Mouse (Mus musculus): ENCODE data around the gene Eid1. TPM values are rescaled to one million over a fixed set of nuclear protein-coding genes. Genes with fewer than 3 reads are reported as not detected.

Eid1 gene
- polyA plus RNA-seq, 1 experiment from 2014 or later = 160 TPM

GRCm38 (mm10) chr2:125661156-125661555 is 11.7 kb upstream of the Eid1 start:
- peak overlapping the region; percentile 40 for H3K9ac ChIP-seq (ENCODE audit: low read length)

GRCm38 (mm10) chr2:125662517-125662916 is 10.4 kb upstream of the Eid1 start:
- Histone ChIP-seq H3K4me3 (ENCODE audit: low read depth, low read length) (no peak overlapping the region), H3K4me2 (ENCODE audit: low read length) (no peak overlapping the region), H3K36me3 (ENCODE audit: control insufficient read depth, insufficient read depth, low read length) (no peaks in the 10 kb centered on the region), H3K9ac (ENCODE audit: low read length) (no peak overlapping the region), H3K4me1 (replicated peaks; ENCODE audit: control insufficient read depth, insufficient read depth, low read length) (0 out of 2 replicates have a peak, but pooled peaks cover 6% of the 10 kb centered on the region), H3K27ac (ENCODE audit: low read depth) (no peak overlapping the region), H3K27me3 (replicated peaks; ENCODE audit: control insufficient read depth, insufficient read depth, low read length) (no peaks in the 10 kb centered on the region), H3K9me3 (ENCODE audit: control insufficient read depth, low read length) (no peaks in the 10 kb centered on the region)
- WGBS = 90% methylated on average over 3 of the region's 3 CpGs
- DNase-seq (ENCODE audit: low spot score) = no peak
- no peak for ATAC-seq (replicated peaks; ENCODE audit: low FRiP score, low TSS enrichment, low read depth)

More at GRCm38 (mm10) chr2:125661156-125661555, 11.7 kb upstream of the Eid1 start:
- Histone ChIP-seq H3K27ac (ENCODE audit: low read depth) (no peak overlapping the region), H3K4me2 (ENCODE audit: low read length) (peak overlapping the region; percentile 68), H3K4me3 (ENCODE audit: low read depth, low read length) (peak overlapping the region; percentile 28), H3K27me3 (replicated peaks; ENCODE audit: control insufficient read depth, insufficient read depth, low read length) (no peaks in the 10 kb centered on the region), H3K9me3 (ENCODE audit: control insufficient read depth, low read length) (no peaks in the 10 kb centered on the region), H3K36me3 (ENCODE audit: control insufficient read depth, insufficient read depth, low read length) (no peaks in the 10 kb centered on the region), H3K4me1 (replicated peaks; ENCODE audit: control insufficient read depth, insufficient read depth, low read length) (0 out of 2 replicates have a peak, but pooled peaks cover 6% of the 10 kb centered on the region)
- ATAC-seq (replicated peaks; ENCODE audit: low FRiP score, low TSS enrichment, low read depth) = no peak
- no peak for DNase-seq (ENCODE audit: low spot score)
- 42% methylated on average over 4 of the region's 4 CpGs for WGBS

- H3K4me2 ChIP-seq (ENCODE audit: low read length) = no peak overlapping the region
- H3K36me3 ChIP-seq (ENCODE audit: control insufficient read depth, insufficient read depth, low read length) = no peaks in the 10 kb centered on the region
- no peaks in the 10 kb centered on the region for H3K27me3 ChIP-seq (replicated peaks; ENCODE audit: control insufficient read depth, insufficient read depth, low read length)
- H3K4me1 ChIP-seq (replicated peaks; ENCODE audit: control insufficient read depth, insufficient read depth, low read length) = 0 out of 2 replicates have a peak, but pooled peaks cover 6% of the 10 kb centered on the region
- no peak overlapping the region for H3K27ac ChIP-seq (ENCODE audit: low read depth)
- H3K4me3 ChIP-seq (ENCODE audit: low read depth, low read length) = no peak overlapping the region
- DNase-seq (ENCODE audit: low spot score) (no peak), ATAC-seq (replicated peaks; ENCODE audit: low FRiP score, low TSS enrichment, low read depth) (no peak)
- WGBS = 89% methylated on average over 5 of the region's 5 CpGs
- no peak overlapping the region for H3K9ac ChIP-seq (ENCODE audit: low read length)
- no peaks in the 10 kb centered on the region for H3K9me3 ChIP-seq (ENCODE audit: control insufficient read depth, low read length)
Observed at GRCm38 (mm10) chr2:125665213-125665612, 7.7 kb upstream of the Eid1 start.

GRCm38 (mm10) chr2:125665909-125666308 is 7.0 kb upstream of the Eid1 start:
- no peak for ATAC-seq (replicated peaks; ENCODE audit: low FRiP score, low TSS enrichment, low read depth)
- H3K9ac ChIP-seq (ENCODE audit: low read length) = no peak overlapping the region
- H3K4me1 ChIP-seq (replicated peaks; ENCODE audit: control insufficient read depth, insufficient read depth, low read length) = 0 out of 2 replicates have a peak, but pooled peaks cover 1% of the 10 kb centered on the region
- H3K27ac ChIP-seq (ENCODE audit: low read depth) = no peak overlapping the region
- H3K36me3 ChIP-seq (ENCODE audit: control insufficient read depth, insufficient read depth, low read length) = no peaks in the 10 kb centered on the region
- no peak for DNase-seq (ENCODE audit: low spot score)
- no peaks in the 10 kb centered on the region for H3K9me3 ChIP-seq (ENCODE audit: control insufficient read depth, low read length)
- no peak overlapping the region for H3K4me2 ChIP-seq (ENCODE audit: low read length)
- H3K4me3 ChIP-seq (ENCODE audit: low read depth, low read length) = no peak overlapping the region
- H3K27me3 ChIP-seq (replicated peaks; ENCODE audit: control insufficient read depth, insufficient read depth, low read length) = no peaks in the 10 kb centered on the region
- 87% methylated on average over 4 of the region's 4 CpGs for WGBS

- no peak for ATAC-seq (replicated peaks; ENCODE audit: low FRiP score, low TSS enrichment, low read depth)
- Histone ChIP-seq H3K4me3 (ENCODE audit: low read depth, low read length) (no peak overlapping the region), H3K4me1 (replicated peaks; ENCODE audit: control insufficient read depth, insufficient read depth, low read length) (no peaks in the 10 kb centered on the region), H3K27ac (ENCODE audit: low read depth) (no peak overlapping the region), H3K4me2 (ENCODE audit: low read length) (no peak overlapping the region), H3K27me3 (replicated peaks; ENCODE audit: control insufficient read depth, insufficient read depth, low read length) (no peaks in the 10 kb centered on the region), H3K9me3 (ENCODE audit: control insufficient read depth, low read length) (no peaks in the 10 kb centered on the region), H3K36me3 (ENCODE audit: control insufficient read depth, insufficient read depth, low read length) (no peaks in the 10 kb centered on the region), H3K9ac (ENCODE audit: low read length) (no peak overlapping the region)
- 85% methylated on average over 4 of the region's 4 CpGs for WGBS
- DNase-seq (ENCODE audit: low spot score) = no peak
Observed at GRCm38 (mm10) chr2:125666668-125667067, 6.2 kb upstream of the Eid1 start.

- Histone ChIP-seq H3K9ac (ENCODE audit: low read length) (no peak overlapping the region), H3K4me3 (ENCODE audit: low read depth, low read length) (no peak overlapping the region), H3K9me3 (ENCODE audit: control insufficient read depth, low read length) (no peaks in the 10 kb centered on the region), H3K4me2 (ENCODE audit: low read length) (no peak overlapping the region), H3K36me3 (ENCODE audit: control insufficient read depth, insufficient read depth, low read length) (no peaks in the 10 kb centered on the region), H3K4me1 (replicated peaks; ENCODE audit: control insufficient read depth, insufficient read depth, low read length) (no peaks in the 10 kb centered on the region), H3K27me3 (replicated peaks; ENCODE audit: control insufficient read depth, insufficient read depth, low read length) (no peaks in the 10 kb centered on the region), H3K27ac (ENCODE audit: low read depth) (no peak overlapping the region)
- DNase-seq (ENCODE audit: low spot score) (peak; percentile 46), ATAC-seq (replicated peaks; ENCODE audit: low FRiP score, low TSS enrichment, low read depth) (no peak)
- 60% methylated on average over 5 of the region's 5 CpGs for WGBS
Observed at GRCm38 (mm10) chr2:125667184-125667583, 5.7 kb upstream of the Eid1 start.

- ATAC-seq (replicated peaks; ENCODE audit: low FRiP score, low TSS enrichment, low read depth) = no peak
- 83% methylated on average over 7 of the region's 7 CpGs for WGBS
- H3K4me1 ChIP-seq (replicated peaks; ENCODE audit: control insufficient read depth, insufficient read depth, low read length) = no peaks in the 10 kb centered on the region
Observed at GRCm38 (mm10) chr2:125667721-125668120, 5.2 kb upstream of the Eid1 start.

GRCm38 (mm10) chr2:125670846-125671245 is 2.0 kb upstream of the Eid1 start:
- WGBS = 53% methylated on average over 1 of the region's 1 CpGs

More at GRCm38 (mm10) chr2:125667721-125668120, 5.2 kb upstream of the Eid1 start:
- DNase-seq (ENCODE audit: low spot score) = no peak
- H3K36me3 ChIP-seq (ENCODE audit: control insufficient read depth, insufficient read depth, low read length) = no peaks in the 10 kb centered on the region
- no peak overlapping the region for H3K9ac ChIP-seq (ENCODE audit: low read length)
- H3K27me3 ChIP-seq (replicated peaks; ENCODE audit: control insufficient read depth, insufficient read depth, low read length) = no peaks in the 10 kb centered on the region
- no peak overlapping the region for H3K27ac ChIP-seq (ENCODE audit: low read depth)
- H3K4me2 ChIP-seq (ENCODE audit: low read length) = no peak overlapping the region
- no peak overlapping the region for H3K4me3 ChIP-seq (ENCODE audit: low read depth, low read length)
- H3K9me3 ChIP-seq (ENCODE audit: control insufficient read depth, low read length) = no peaks in the 10 kb centered on the region

GRCm38 (mm10) chr2:125672568-125672956 is 333 bp upstream of the Eid1 start:
- peak; percentile 76 for ATAC-seq (replicated peaks; ENCODE audit: low FRiP score, low TSS enrichment, low read depth)
- DNase-seq (ENCODE audit: low spot score) = no peak
- peak overlapping the region; percentile 86 for H3K9ac ChIP-seq (ENCODE audit: low read length)
- 27% methylated on average over 7 of the region's 20 CpGs for WGBS
- H3K36me3 ChIP-seq (ENCODE audit: control insufficient read depth, insufficient read depth, low read length) = no peaks in the 10 kb centered on the region
- H3K27me3 ChIP-seq (replicated peaks; ENCODE audit: control insufficient read depth, insufficient read depth, low read length) = no peaks in the 10 kb centered on the region
- H3K27ac ChIP-seq (ENCODE audit: low read depth) = 0 out of 2 replicates have a peak overlapping the region, but pooled peaks have one; percentile 27
- H3K4me1 ChIP-seq (replicated peaks; ENCODE audit: control insufficient read depth, insufficient read depth, low read length) = peaks cover 8% of the 10 kb centered on the region
- peak overlapping the region; percentile 88 for H3K4me3 ChIP-seq (ENCODE audit: low read depth, low read length)
- peak overlapping the region; percentile 88 for H3K4me2 ChIP-seq (ENCODE audit: low read length)
- H3K9me3 ChIP-seq (ENCODE audit: control insufficient read depth, low read length) = no peaks in the 10 kb centered on the region

More at GRCm38 (mm10) chr2:125670846-125671245, 2.0 kb upstream of the Eid1 start:
- H3K9me3 ChIP-seq (ENCODE audit: control insufficient read depth, low read length) = no peaks in the 10 kb centered on the region
- no peak overlapping the region for H3K4me3 ChIP-seq (ENCODE audit: low read depth, low read length)
- DNase-seq (ENCODE audit: low spot score) (no peak), ATAC-seq (replicated peaks; ENCODE audit: low FRiP score, low TSS enrichment, low read depth) (no peak)
- H3K4me2 ChIP-seq (ENCODE audit: low read length) = no peak overlapping the region
- H3K27me3 ChIP-seq (replicated peaks; ENCODE audit: control insufficient read depth, insufficient read depth, low read length) = no peaks in the 10 kb centered on the region
- no peak overlapping the region for H3K27ac ChIP-seq (ENCODE audit: low read depth)
- H3K9ac ChIP-seq (ENCODE audit: low read length) = no peak overlapping the region
- no peaks in the 10 kb centered on the region for H3K36me3 ChIP-seq (ENCODE audit: control insufficient read depth, insufficient read depth, low read length)
- H3K4me1 ChIP-seq (replicated peaks; ENCODE audit: control insufficient read depth, insufficient read depth, low read length) = peaks cover 8% of the 10 kb centered on the region
